ENCODE assay signal across 22 mouse cellular contexts in the genomic region with DNA sequence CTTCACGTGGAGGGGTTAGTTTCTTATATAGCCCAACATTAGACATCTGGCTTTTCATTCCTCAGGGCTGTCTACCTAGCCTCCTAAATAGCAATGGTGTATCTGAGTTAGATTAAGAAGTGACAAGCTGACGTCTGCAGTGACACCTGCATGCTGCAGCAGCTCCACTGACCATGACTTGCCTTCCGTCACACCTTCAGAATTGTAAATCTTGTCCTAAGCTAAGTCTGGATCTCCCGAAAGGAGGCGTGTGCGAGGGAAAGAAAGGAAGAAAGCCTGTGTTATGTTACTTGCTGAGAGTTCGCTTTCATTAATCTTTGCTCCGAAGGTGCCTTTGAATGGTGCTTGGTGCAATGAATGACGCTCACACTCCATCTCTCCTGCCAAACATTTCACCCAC.
DNase-seq lines count a peak whose midpoint lies in the region; ATAC-seq lines count a peak whose summit lies in the region.
"Had no signal": no experiment of that assay in that cellular context is flagged by ENCODE, and none has a peak within 500 bp of the region (broad histone marks: within the 10 kb centered on the region; RNA-seq: fewer than 3 reads in every experiment).

No protein-coding gene starts in this region.

- H3K36me3 ChIP-seq in heart, embryonic 10.5 days: no peaks in the 10 kb centered on the region
- no peaks in the 10 kb centered on the region for H3K36me3 ChIP-seq in heart, embryonic 11.5 days (ENCODE audit: control insufficient read depth, insufficient read depth, low read length)
- H3K36me3 ChIP-seq in midbrain, embryonic 11.5 days (ENCODE audit: control insufficient read depth, insufficient read depth, low read length): no peaks in the 10 kb centered on the region
- no peaks in the 10 kb centered on the region for H3K36me3 ChIP-seq in midbrain, embryonic 13.5 days
- no peaks in the 10 kb centered on the region for H3K36me3 ChIP-seq in limb, embryonic 10.5 days
- H3K36me3 ChIP-seq: G1E had no signal

- H3K27me3 ChIP-seq in heart, embryonic 10.5 days (ENCODE audit: insufficient read depth, poor library complexity, severe bottlenecking): no peaks in the 10 kb centered on the region
- no peaks in the 10 kb centered on the region for H3K27me3 ChIP-seq in heart, embryonic 11.5 days (ENCODE audit: control insufficient read depth, insufficient read depth, low read length)
- H3K27me3 ChIP-seq in midbrain, embryonic 11.5 days (ENCODE audit: control insufficient read depth, insufficient read depth, low read length): no peaks in the 10 kb centered on the region
- H3K27me3 ChIP-seq in midbrain, embryonic 13.5 days: no peaks in the 10 kb centered on the region
- H3K27me3 ChIP-seq in limb, embryonic 10.5 days (ENCODE audit: low read depth, poor library complexity, severe bottlenecking): no peaks in the 10 kb centered on the region
- H3K27me3 ChIP-seq: CH12.LX, Patski had no signal

- H3K9me3 ChIP-seq in heart, embryonic 10.5 days: no peaks in the 10 kb centered on the region
- H3K9me3 ChIP-seq in heart, embryonic 11.5 days (replicated peaks; ENCODE audit: control insufficient read depth, low read length): no peaks in the 10 kb centered on the region
- H3K9me3 ChIP-seq in midbrain, embryonic 11.5 days (ENCODE audit: control insufficient read depth, low read length): no peaks in the 10 kb centered on the region
- H3K9me3 ChIP-seq in midbrain, embryonic 13.5 days: no peaks in the 10 kb centered on the region
- H3K9me3 ChIP-seq in limb, embryonic 10.5 days (replicated peaks): no peaks in the 10 kb centered on the region
- H3K9me3 ChIP-seq: G1E had no signal

- no peak for ATAC-seq in heart, embryonic 11.5 days (replicated peaks; ENCODE audit: insufficient number of reproducible peaks, low FRiP score, low TSS enrichment)
- no peak for ATAC-seq in midbrain, embryonic 11.5 days (ENCODE audit: low FRiP score)
- no peak for ATAC-seq in midbrain, embryonic 13.5 days
- ATAC-seq in megakaryocyte-erythroid progenitor cell, adult 5-6 weeks (replicated peaks; ENCODE audit: low FRiP score, low TSS enrichment, poor library complexity, severe bottlenecking): no peak
- ATAC-seq: activated CD4-positive, CD25-positive, alpha-beta regulatory T cell, adult 4 months; CD4-positive, CD25-positive, alpha-beta regulatory T cell, adult 4 months; Patski had no signal

- no peaks in the 10 kb centered on the region for H3K4me1 ChIP-seq in heart, embryonic 10.5 days
- no peaks in the 10 kb centered on the region for H3K4me1 ChIP-seq in heart, embryonic 11.5 days (ENCODE audit: control insufficient read depth, insufficient read depth, low read length)
- H3K4me1 ChIP-seq in midbrain, embryonic 11.5 days (ENCODE audit: control insufficient read depth, insufficient read depth, low read length): no peaks in the 10 kb centered on the region
- H3K4me1 ChIP-seq in midbrain, embryonic 13.5 days (replicated peaks): no peaks in the 10 kb centered on the region
- H3K4me1 ChIP-seq in limb, embryonic 10.5 days: 0 out of 2 replicates have a peak, but pooled peaks cover 3% of the 10 kb centered on the region

- DNase-seq in heart, adult 11 months: peak; percentile 39
- DNase-seq in heart, postnatal 14 days: no peak
- DNase-seq in heart, embryonic 10.5 days (ENCODE audit: low spot score): peak; percentile 53
- DNase-seq in midbrain, embryonic 11.5 days (ENCODE audit: low spot score, missing footprints): peak; percentile 65
- DNase-seq in limb, embryonic 10.5 days (ENCODE audit: low spot score): peak; percentile 27
- DNase-seq: adrenal gland, adult 2 months; adrenal gland, adult 8-10 months; adrenal gland, postnatal 10 days; adrenal gland, postnatal 14 days; adrenal gland, postnatal 25 days; adrenal gland, postnatal 36 days; B cell, adult 2 months; cerebellum, adult 11 months; cerebellum, adult 11-12 months had no signal

- WGBS in heart, embryonic 10.5 days: 80% methylated on average over 9 of the region's 9 CpGs
- 78% methylated on average over 9 of the region's 9 CpGs for WGBS in heart, embryonic 11.5 days (ENCODE audit: insufficient replicate concordance)
- 85% methylated on average over 9 of the region's 9 CpGs for WGBS in midbrain, embryonic 11.5 days
- 86% methylated on average over 9 of the region's 9 CpGs for WGBS in midbrain, embryonic 13.5 days
- 73% methylated on average over 9 of the region's 9 CpGs for WGBS in limb, embryonic 10.5 days

- no peak overlapping the region for H3K4me3 ChIP-seq in heart, embryonic 10.5 days
- no peak overlapping the region for H3K4me3 ChIP-seq in heart, embryonic 11.5 days (ENCODE audit: low read depth, low read length)
- no peak overlapping the region for H3K4me3 ChIP-seq in midbrain, embryonic 11.5 days (ENCODE audit: low read depth, low read length)
- H3K4me3 ChIP-seq in midbrain, embryonic 13.5 days (replicated peaks): no peak overlapping the region
- H3K4me3 ChIP-seq in limb, embryonic 10.5 days: no peak overlapping the region

- no peak overlapping the region for H3K9ac ChIP-seq in heart, embryonic 11.5 days (ENCODE audit: low read depth, low read length)
- H3K9ac ChIP-seq in midbrain, embryonic 11.5 days (ENCODE audit: low read length): no peak overlapping the region
- no peak overlapping the region for H3K9ac ChIP-seq in midbrain, embryonic 13.5 days (replicated peaks)

- H3K27ac ChIP-seq in heart, embryonic 10.5 days: no peak overlapping the region
- H3K27ac ChIP-seq in heart, embryonic 11.5 days (ENCODE audit: low read depth, low read length): no peak overlapping the region
- H3K27ac ChIP-seq in midbrain, embryonic 11.5 days (ENCODE audit: low read depth, low read length): no peak overlapping the region
- no peak overlapping the region for H3K27ac ChIP-seq in midbrain, embryonic 13.5 days
- no peak overlapping the region for H3K27ac ChIP-seq in limb, embryonic 10.5 days

- no peak overlapping the region for H3K4me2 ChIP-seq in heart, embryonic 11.5 days
- no peak overlapping the region for H3K4me2 ChIP-seq in midbrain, embryonic 11.5 days
- H3K4me2 ChIP-seq in midbrain, embryonic 13.5 days (replicated peaks): no peak overlapping the region

- intact Hi-C loops in heart, postnatal 14 days (cut with DNase I): no loop called here

Comparison
In these comparisons a context has a peak if more than half of its experiments do, and no peak if none do; other contexts are left out.
1. DNase-seq: peak in heart, adult 11 months (single experiment), heart, embryonic 10.5 days (single experiment), midbrain, embryonic 11.5 days (single experiment) and limb, embryonic 10.5 days (single experiment); none in heart, postnatal 14 days (0 of 2).